Mouse (Mus musculus) layer of hippocampus, adult 2 months (tissue): Measurements from ENCODE around the gene Zcchc7. TPM values are rescaled to one million over a fixed set of nuclear protein-coding genes. Genes with fewer than 3 reads are reported as not detected.

ENCODE experiments used
- DNase-seq, 2 experiments: peaks; one replicate each; pipeline ENCODE4 v3.0.0; 2022; ENCODE audit warnings: low spot score in 2 of 2
- H3K27ac ChIP-seq: fragments of 200-600 bp; 2 replicates; pipeline ENCODE4 v1.8.1; 2022
- H3K4me3 ChIP-seq: fragments of 200-600 bp; 2 replicates; pipeline ENCODE4 v1.8.1; 2022; ENCODE audit warnings: mild to moderate bottlenecking
- CTCF ChIP-seq: fragments of 200-600 bp; conservative IDR thresholded peaks from 2 replicates; pipeline ENCODE4 v1.8.1; 2022; ENCODE audit warnings: antibody characterized with exemption, mild to moderate bottlenecking, moderate library complexity
- total RNA-seq, 2 experiments: library from RNA; stranded (reverse); gene quantifications; 2 replicates each; pipeline ENCODE4 v1.2.3; 2021

The Zcchc7 gene
- total RNA-seq, 2 experiments from 2014 or later: 72.4 to 80.1 TPM

DNA sequence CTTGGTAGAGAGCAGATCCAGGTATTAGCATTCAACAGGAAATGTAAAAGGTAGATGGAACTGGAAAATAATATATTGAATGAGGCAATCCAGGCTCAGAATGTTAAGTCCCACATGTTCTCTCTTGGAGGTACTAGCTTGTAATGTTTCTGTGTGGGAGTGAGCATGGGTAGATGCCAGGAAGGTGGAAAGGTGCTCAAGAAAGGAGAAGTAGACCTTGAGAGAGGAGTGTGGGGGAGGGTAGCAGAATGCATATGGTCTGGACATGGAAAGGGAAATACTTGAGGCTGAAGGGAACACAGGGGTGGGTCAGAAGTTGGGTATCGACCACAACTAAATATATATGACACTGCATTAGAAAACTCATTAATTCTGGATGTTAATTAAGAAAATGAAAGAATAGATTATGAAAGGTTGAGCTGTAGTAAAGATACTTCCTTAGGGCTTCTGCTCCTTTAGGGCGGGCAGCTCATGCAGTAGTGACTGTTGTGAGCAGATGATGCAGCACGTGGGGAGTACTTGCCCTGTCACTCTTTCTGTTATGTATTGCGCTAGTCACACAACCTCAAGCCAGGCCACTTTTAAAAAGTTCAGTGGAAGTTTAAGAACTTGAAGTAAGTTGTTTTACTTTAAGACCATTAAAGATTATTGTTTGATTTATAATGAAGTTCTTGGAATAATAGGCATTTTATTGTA is 24.9 kb downstream of the Zcchc7 start:
- Histone ChIP-seq H3K4me3 (no peak overlapping the region), H3K27ac (no peak overlapping the region)
- DNase-seq: no peak
- no peak for TF ChIP-seq CTCF

DNA sequence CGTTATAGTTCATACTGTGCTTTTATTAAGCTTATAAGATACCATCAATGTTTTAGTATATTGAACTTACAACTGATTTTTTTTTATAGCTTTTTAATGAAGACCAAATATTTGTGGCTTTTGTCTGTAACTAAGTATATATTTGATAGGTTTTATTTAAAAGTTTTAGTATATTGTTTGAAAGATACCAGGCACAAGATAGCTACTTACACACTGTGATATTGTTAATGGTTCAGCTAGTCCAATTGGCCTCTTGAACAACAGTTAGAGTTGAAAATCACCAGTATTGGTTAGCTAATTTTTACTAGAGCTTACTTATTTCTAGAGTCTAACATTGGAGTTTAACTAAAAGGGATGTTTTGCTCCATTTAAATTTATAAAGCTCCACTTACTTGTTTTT is 25.8 kb downstream of the Zcchc7 start:
- no peak overlapping the region for H3K4me3 ChIP-seq
- DNase-seq: no peak
- no peak overlapping the region for H3K27ac ChIP-seq
- no peak for TF ChIP-seq CTCF

DNA sequence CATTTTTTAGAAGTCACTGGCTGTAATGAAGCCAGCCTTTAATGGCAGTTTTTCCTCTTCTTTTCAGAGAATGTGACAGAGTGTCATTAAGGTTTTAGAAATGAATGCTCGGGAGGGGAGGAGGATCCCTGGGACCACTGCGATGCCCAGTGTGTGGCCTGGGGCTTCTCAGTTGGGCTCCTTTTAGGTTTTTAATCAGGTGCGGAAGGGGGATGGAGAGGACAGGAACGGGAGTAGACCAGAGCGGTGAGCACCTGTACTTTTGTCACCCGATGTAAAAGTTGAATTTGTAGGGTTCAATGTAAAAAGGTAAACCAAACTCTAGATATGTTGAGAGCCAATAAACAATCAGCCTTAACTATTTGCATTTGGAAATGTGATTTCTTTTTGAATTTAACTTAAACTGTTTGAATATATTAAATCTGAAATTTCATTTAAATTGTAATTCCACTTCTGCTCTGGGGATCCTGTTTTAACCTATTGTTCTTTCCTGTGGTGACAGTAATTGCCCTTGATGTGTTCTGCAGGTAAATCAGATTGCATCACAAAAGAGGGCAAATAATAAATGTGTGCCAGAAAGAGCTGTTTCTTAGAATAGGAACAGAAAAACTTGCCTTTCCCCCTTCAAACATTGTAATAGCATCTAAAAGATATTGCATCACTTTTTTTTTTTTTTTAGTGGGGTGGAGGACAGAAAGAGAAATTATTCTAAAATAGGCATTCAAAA is 28.1 kb downstream of the Zcchc7 start:
- Histone ChIP-seq H3K27ac (no peak overlapping the region), H3K4me3 (no peak overlapping the region)
- no peak for TF ChIP-seq CTCF
- DNase-seq: no peak

- Histone ChIP-seq H3K4me3 (no peak overlapping the region), H3K27ac (no peak overlapping the region)
- TF ChIP-seq CTCF: no peak
- no peak for DNase-seq
These were observed 57.2 kb downstream of the Zcchc7 start for GRCm38 (mm10) chr4:44812855-44813254.

- TF ChIP-seq CTCF: no peak
- DNase-seq: peak; percentile 19 to 38
- Histone ChIP-seq H3K27ac (peak overlapping the region; percentile 41; the same call in 1 of the 2 replicates), H3K4me3 (no peak overlapping the region)
These were observed 58.1 kb downstream of the Zcchc7 start for GRCm38 (mm10) chr4:44813770-44814169.

DNA sequence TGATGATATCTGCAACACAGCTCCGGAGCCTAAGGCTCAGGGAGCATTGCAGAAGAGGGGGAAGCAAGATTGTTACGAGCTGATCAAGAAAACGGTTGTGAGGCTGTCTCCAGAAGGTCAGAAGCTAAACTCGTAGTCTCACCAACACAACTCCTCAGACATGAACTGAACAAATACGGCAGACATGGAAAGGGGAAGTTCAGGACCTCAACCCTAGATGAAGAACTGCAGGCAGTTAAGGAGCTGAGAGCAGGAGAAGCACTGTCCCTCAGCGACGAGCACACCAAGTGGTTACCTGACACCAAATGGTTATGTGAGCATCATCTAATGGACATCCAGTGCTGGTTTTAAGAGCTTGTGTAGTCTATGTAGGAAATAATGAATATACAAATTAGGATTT is 60.9 kb downstream of the Zcchc7 start:
- H3K27ac ChIP-seq: no peak overlapping the region
- no peak for DNase-seq
- H3K4me3 ChIP-seq: no peak overlapping the region
- TF ChIP-seq CTCF: no peak

- no peak for TF ChIP-seq CTCF
- no peak overlapping the region for H3K4me3 ChIP-seq
- DNase-seq: no peak
- H3K27ac ChIP-seq: no peak overlapping the region
These were observed 74.9 kb downstream of the Zcchc7 start for GRCm38 (mm10) chr4:44830609-44831008.

- no peak for DNase-seq
- Histone ChIP-seq H3K27ac (no peak overlapping the region), H3K4me3 (no peak overlapping the region)
- no peak for TF ChIP-seq CTCF
These were observed 96.2 kb downstream of the Zcchc7 start for GRCm38 (mm10) chr4:44851835-44852251.

DNA sequence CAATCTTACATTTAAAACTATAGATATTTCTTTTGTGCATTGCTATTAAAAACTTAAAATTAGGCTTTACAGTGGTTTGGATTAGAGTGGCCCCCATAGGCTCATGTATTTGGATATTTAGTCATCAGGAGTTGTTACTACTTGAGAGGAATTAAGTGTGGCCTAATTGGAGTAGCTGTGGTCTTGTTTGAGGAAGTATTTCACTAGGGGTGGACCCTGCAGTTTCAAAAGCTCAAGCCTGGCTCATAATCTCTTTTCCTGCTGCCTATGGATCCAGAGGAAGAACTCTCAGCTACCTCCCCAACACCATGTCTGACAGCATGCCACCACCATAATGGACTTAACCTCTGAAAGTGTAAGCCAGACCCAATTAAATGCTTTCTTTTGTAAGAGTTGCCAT is 115.9 kb downstream of the Zcchc7 start:
- H3K27ac ChIP-seq: no peak overlapping the region
- no peak for DNase-seq
- no peak overlapping the region for H3K4me3 ChIP-seq
- TF ChIP-seq CTCF: no peak

GRCm38 (mm10) chr4:44872048-44872447 is 116.4 kb downstream of the Zcchc7 start:
- DNase-seq: no peak
- no peak overlapping the region for H3K27ac ChIP-seq
- no peak overlapping the region for H3K4me3 ChIP-seq
- TF ChIP-seq CTCF: no peak

- TF ChIP-seq CTCF: no peak
- Histone ChIP-seq H3K27ac (no peak overlapping the region), H3K4me3 (no peak overlapping the region)
- no peak for DNase-seq
These were observed 124.5 kb downstream of the Zcchc7 start for GRCm38 (mm10) chr4:44880065-44880623.

DNA sequence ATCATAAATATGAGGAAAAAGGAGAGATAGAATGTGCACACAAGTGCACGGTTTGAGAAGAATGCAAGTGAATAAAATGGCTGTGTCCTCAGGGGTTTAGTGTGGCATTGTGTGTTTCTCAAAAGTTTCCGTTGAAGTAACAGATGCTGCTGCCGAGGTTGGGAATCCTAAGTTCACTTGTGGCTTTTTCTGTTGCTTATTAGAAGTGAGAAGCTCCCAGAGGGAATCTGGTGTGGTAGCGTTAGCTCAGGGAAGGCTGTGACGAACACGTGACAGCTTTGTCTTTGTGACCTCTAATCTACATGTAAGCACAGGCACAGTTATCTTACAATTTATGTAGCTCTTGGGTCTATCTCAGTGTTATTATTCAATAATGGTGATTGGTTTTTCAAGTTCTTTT is 130.5 kb downstream of the Zcchc7 start:
- H3K27ac ChIP-seq: no peak overlapping the region
- no peak for TF ChIP-seq CTCF
- DNase-seq: no peak
- H3K4me3 ChIP-seq: no peak overlapping the region

- H3K27ac ChIP-seq: no peak overlapping the region
- no peak for DNase-seq
- TF ChIP-seq CTCF: no peak
- H3K4me3 ChIP-seq: no peak overlapping the region
These were observed 135.7 kb downstream of the Zcchc7 start for GRCm38 (mm10) chr4:44891344-44891743.

GRCm38 (mm10) chr4:44905651-44906271 is 150.1 kb downstream of the Zcchc7 start:
- no peak for DNase-seq
- no peak for TF ChIP-seq CTCF
- H3K4me3 ChIP-seq: no peak overlapping the region; the same call in 1 of the 2 replicates
- peak overlapping the region; percentile 49 for H3K27ac ChIP-seq
